Mouse (Mus musculus): ENCODE data around the gene Cers2. TPM values are rescaled to one million over a fixed set of nuclear protein-coding genes. Genes with fewer than 3 reads are reported as not detected.

The Cers2 gene
- 75.0 and 85.1 TPM in 2 replicates for polyA plus RNA-seq (2014; fragmentation: Nextera tagmentation; extraction: Ambion mirVana)

GRCm38 (mm10) chr3:95314486-95315093 lies at the start of gene Cers2:
Gene Cers2 (plus strand): TSS chr3:95314791.
- H3K9me3 ChIP-seq (ENCODE audit: control insufficient read depth, low read length): no peaks in the 10 kb centered on the region
- H3K36me3 ChIP-seq (ENCODE audit: control insufficient read depth, insufficient read depth, low read length): no peaks in the 10 kb centered on the region
- H3K4me1 ChIP-seq (ENCODE audit: control insufficient read depth, insufficient read depth, low read length): peaks cover 12% of the 10 kb centered on the region; the same call in 1 of the 2 replicates
- ATAC-seq (ENCODE audit: low read depth): peak; percentile 39; the same call in 1 of the 2 replicates
- H3K27ac ChIP-seq (ENCODE audit: low read depth, low read length): peak within 1 kb of the TSS; percentile 85
- peak within 1 kb of the TSS; percentile 43 for H3K4me2 ChIP-seq (ENCODE audit: low read depth, low read length)
- H3K27me3 ChIP-seq (ENCODE audit: control insufficient read depth, insufficient read depth, low read length): no peaks in the 10 kb centered on the region
- H3K4me3 ChIP-seq (ENCODE audit: low read depth, low read length): peak within 1 kb of the TSS; percentile 90
- H3K9ac ChIP-seq (replicated peaks; ENCODE audit: low read depth, low read length): peak within 1 kb of the TSS; percentile 99
- 2% methylated on average over 26 of the region's 27 CpGs for WGBS

DNA sequence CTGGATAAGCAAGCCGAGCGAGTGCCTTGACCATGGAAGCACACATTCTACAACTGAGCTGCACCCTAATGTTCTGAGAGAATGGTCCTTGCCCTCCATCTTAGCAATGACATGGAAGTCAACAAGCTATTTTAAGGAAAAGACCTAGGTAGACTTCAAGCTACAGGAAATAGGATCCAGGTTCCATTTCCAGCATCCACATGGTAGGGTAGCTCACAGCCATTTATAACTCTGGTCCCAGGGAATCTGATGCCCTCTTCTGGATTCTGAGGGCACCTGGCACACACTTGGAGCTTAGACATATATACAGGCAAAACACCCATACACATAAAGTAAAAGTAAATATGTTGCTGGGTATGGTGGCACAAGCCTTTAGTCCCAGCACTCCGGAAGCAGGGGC lies 48.5 kb upstream of the Cers2 start:
- H3K27ac ChIP-seq (ENCODE audit: low read depth, low read length): no peak overlapping the region
- WGBS: 97% methylated on average over 3 of the region's 3 CpGs
- H3K27me3 ChIP-seq (ENCODE audit: control insufficient read depth, insufficient read depth, low read length): no peaks in the 10 kb centered on the region
- peaks cover 9% of the 10 kb centered on the region for H3K36me3 ChIP-seq (ENCODE audit: control insufficient read depth, insufficient read depth, low read length)
- H3K9me3 ChIP-seq (ENCODE audit: control insufficient read depth, low read length): no peaks in the 10 kb centered on the region
- no peak overlapping the region for H3K9ac ChIP-seq (replicated peaks; ENCODE audit: low read depth, low read length)
- no peak for ATAC-seq (ENCODE audit: low read depth)
- no peak overlapping the region for H3K4me2 ChIP-seq (ENCODE audit: low read depth, low read length)
- H3K4me1 ChIP-seq (ENCODE audit: control insufficient read depth, insufficient read depth, low read length): no peaks in the 10 kb centered on the region
- H3K4me3 ChIP-seq (ENCODE audit: low read depth, low read length): no peak overlapping the region

GRCm38 (mm10) chr3:95267855-95268254 lies 46.7 kb upstream of the Cers2 start:
- Histone ChIP-seq H3K9ac (replicated peaks; ENCODE audit: low read depth, low read length) (no peak overlapping the region), H3K9me3 (ENCODE audit: control insufficient read depth, low read length) (no peaks in the 10 kb centered on the region), H3K4me2 (ENCODE audit: low read depth, low read length) (no peak overlapping the region), H3K4me1 (ENCODE audit: control insufficient read depth, insufficient read depth, low read length) (no peaks in the 10 kb centered on the region), H3K36me3 (ENCODE audit: control insufficient read depth, insufficient read depth, low read length) (peaks cover 5% of the 10 kb centered on the region), H3K27me3 (ENCODE audit: control insufficient read depth, insufficient read depth, low read length) (no peaks in the 10 kb centered on the region), H3K27ac (ENCODE audit: low read depth, low read length) (no peak overlapping the region), H3K4me3 (ENCODE audit: low read depth, low read length) (no peak overlapping the region)
- no peak for ATAC-seq (ENCODE audit: low read depth)

DNA sequence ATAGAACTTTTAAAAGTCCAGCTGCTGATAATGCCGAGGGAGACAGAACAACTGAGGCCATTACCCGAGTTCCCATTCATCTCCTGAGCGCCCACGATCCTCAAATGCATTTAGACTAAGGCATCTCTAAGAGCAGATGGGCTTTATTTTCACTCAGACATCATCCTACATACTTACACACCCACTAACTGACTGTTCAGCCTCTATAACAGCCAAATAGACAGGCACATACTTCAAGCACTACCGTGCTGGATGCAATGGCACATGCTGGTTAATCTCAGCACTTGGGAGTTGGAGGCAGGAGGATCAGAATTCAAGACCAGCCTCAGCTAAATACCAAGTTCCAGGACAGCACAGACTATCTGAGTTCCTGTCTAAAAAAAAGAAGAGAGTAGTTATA lies 44.8 kb upstream of the Cers2 start:
- 90% methylated on average over 5 of the region's 5 CpGs for WGBS
- Histone ChIP-seq H3K4me3 (ENCODE audit: low read depth, low read length) (no peak overlapping the region), H3K4me1 (ENCODE audit: control insufficient read depth, insufficient read depth, low read length) (no peaks in the 10 kb centered on the region), H3K9ac (replicated peaks; ENCODE audit: low read depth, low read length) (no peak overlapping the region), H3K27me3 (ENCODE audit: control insufficient read depth, insufficient read depth, low read length) (no peaks in the 10 kb centered on the region), H3K4me2 (ENCODE audit: low read depth, low read length) (no peak overlapping the region), H3K9me3 (ENCODE audit: control insufficient read depth, low read length) (no peaks in the 10 kb centered on the region), H3K27ac (ENCODE audit: low read depth, low read length) (no peak overlapping the region), H3K36me3 (ENCODE audit: control insufficient read depth, insufficient read depth, low read length) (peaks cover 5% of the 10 kb centered on the region)
- ATAC-seq (ENCODE audit: low read depth): no peak

DNA sequence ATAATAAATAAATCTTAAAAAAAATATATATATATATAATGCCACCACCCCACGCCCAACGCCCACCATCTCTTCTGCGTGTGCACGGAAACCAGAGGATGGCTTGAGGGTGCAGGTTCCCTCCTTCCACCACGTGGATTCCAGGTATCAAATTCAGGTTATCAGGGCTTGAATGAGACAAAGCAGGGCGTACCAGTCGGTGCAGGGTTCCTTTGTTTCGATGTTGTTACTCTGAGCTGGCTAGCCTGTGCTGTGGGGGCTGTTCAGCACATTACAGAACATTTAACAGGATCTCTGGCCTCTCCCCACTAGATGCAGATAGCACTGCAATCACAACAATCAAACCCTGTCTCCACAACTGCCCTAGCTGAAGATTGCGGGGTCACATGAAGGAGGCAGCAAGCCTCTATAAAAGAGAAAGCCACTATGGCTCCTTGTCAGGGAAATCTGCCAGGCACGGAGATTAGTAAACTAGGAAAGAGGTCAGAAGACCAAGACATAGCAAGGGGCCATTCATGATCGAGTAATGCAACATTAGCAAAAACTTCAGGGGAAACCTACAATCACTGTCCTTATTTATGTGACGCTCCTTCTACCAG lies 43.7 kb upstream of the Cers2 start:
- H3K9ac ChIP-seq (replicated peaks; ENCODE audit: low read depth, low read length): no peak overlapping the region
- H3K9me3 ChIP-seq (ENCODE audit: control insufficient read depth, low read length): no peaks in the 10 kb centered on the region
- WGBS: 82% methylated on average over 12 of the region's 12 CpGs
- no peak overlapping the region for H3K4me2 ChIP-seq (ENCODE audit: low read depth, low read length)
- no peak overlapping the region for H3K4me3 ChIP-seq (ENCODE audit: low read depth, low read length)
- H3K36me3 ChIP-seq (ENCODE audit: control insufficient read depth, insufficient read depth, low read length): peaks cover 5% of the 10 kb centered on the region
- no peaks in the 10 kb centered on the region for H3K4me1 ChIP-seq (ENCODE audit: control insufficient read depth, insufficient read depth, low read length)
- no peak overlapping the region for H3K27ac ChIP-seq (ENCODE audit: low read depth, low read length)
- no peaks in the 10 kb centered on the region for H3K27me3 ChIP-seq (ENCODE audit: control insufficient read depth, insufficient read depth, low read length)
- no peak for ATAC-seq (ENCODE audit: low read depth)

- Histone ChIP-seq H3K27ac (ENCODE audit: low read depth, low read length) (no peak overlapping the region), H3K9ac (replicated peaks; ENCODE audit: low read depth, low read length) (no peak overlapping the region), H3K9me3 (ENCODE audit: control insufficient read depth, low read length) (no peaks in the 10 kb centered on the region), H3K4me2 (ENCODE audit: low read depth, low read length) (no peak overlapping the region), H3K36me3 (ENCODE audit: control insufficient read depth, insufficient read depth, low read length) (no peaks in the 10 kb centered on the region), H3K27me3 (ENCODE audit: control insufficient read depth, insufficient read depth, low read length) (no peaks in the 10 kb centered on the region), H3K4me1 (ENCODE audit: control insufficient read depth, insufficient read depth, low read length) (no peaks in the 10 kb centered on the region), H3K4me3 (ENCODE audit: low read depth, low read length) (no peak overlapping the region)
- WGBS: 87% methylated on average over 5 of the region's 5 CpGs
- ATAC-seq (ENCODE audit: low read depth): no peak
These were observed 41.1 kb upstream of the Cers2 start for GRCm38 (mm10) chr3:95273471-95273870.

DNA sequence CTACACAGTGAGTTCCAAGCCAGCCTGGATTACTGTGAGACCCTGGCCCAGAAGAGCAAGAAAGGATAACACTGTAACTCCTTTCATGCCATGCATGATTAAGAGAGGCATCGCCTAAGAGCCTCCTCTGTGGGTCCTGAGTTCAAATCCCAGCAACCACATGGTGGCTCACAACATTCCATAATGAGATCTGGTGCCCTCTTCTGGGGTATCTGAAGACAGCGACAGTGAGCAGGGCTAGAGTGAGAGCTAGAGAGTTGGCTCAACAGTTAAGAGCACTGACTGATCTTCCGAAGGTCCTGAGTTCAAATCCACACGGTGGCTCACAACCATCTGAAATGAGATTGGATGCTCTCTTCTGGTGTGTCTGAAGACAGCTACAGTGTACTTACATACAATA lies 40.1 kb upstream of the Cers2 start:
- H3K27ac ChIP-seq (ENCODE audit: low read depth, low read length): no peak overlapping the region
- H3K36me3 ChIP-seq (ENCODE audit: control insufficient read depth, insufficient read depth, low read length): no peaks in the 10 kb centered on the region
- H3K9me3 ChIP-seq (ENCODE audit: control insufficient read depth, low read length): no peaks in the 10 kb centered on the region
- H3K4me3 ChIP-seq (ENCODE audit: low read depth, low read length): no peak overlapping the region
- no peaks in the 10 kb centered on the region for H3K4me1 ChIP-seq (ENCODE audit: control insufficient read depth, insufficient read depth, low read length)
- no peak overlapping the region for H3K4me2 ChIP-seq (ENCODE audit: low read depth, low read length)
- no peak for ATAC-seq (ENCODE audit: low read depth)
- WGBS: 91% methylated on average over 4 of the region's 4 CpGs
- no peak overlapping the region for H3K9ac ChIP-seq (replicated peaks; ENCODE audit: low read depth, low read length)
- no peaks in the 10 kb centered on the region for H3K27me3 ChIP-seq (ENCODE audit: control insufficient read depth, insufficient read depth, low read length)

GRCm38 (mm10) chr3:95275161-95275560 lies 39.4 kb upstream of the Cers2 start:
- Histone ChIP-seq H3K4me3 (ENCODE audit: low read depth, low read length) (no peak overlapping the region), H3K36me3 (ENCODE audit: control insufficient read depth, insufficient read depth, low read length) (no peaks in the 10 kb centered on the region), H3K27me3 (ENCODE audit: control insufficient read depth, insufficient read depth, low read length) (no peaks in the 10 kb centered on the region), H3K4me2 (ENCODE audit: low read depth, low read length) (no peak overlapping the region), H3K27ac (ENCODE audit: low read depth, low read length) (no peak overlapping the region), H3K9me3 (ENCODE audit: control insufficient read depth, low read length) (no peaks in the 10 kb centered on the region), H3K4me1 (ENCODE audit: control insufficient read depth, insufficient read depth, low read length) (no peaks in the 10 kb centered on the region), H3K9ac (replicated peaks; ENCODE audit: low read depth, low read length) (no peak overlapping the region)
- 88% methylated on average over 6 of the region's 6 CpGs for WGBS
- no peak for ATAC-seq (ENCODE audit: low read depth)

GRCm38 (mm10) chr3:95276428-95276934 lies 38.1 kb upstream of the Cers2 start:
- H3K27me3 ChIP-seq (ENCODE audit: control insufficient read depth, insufficient read depth, low read length): no peaks in the 10 kb centered on the region
- H3K9me3 ChIP-seq (ENCODE audit: control insufficient read depth, low read length): no peaks in the 10 kb centered on the region
- H3K36me3 ChIP-seq (ENCODE audit: control insufficient read depth, insufficient read depth, low read length): no peaks in the 10 kb centered on the region
- ATAC-seq (ENCODE audit: low read depth): no peak
- no peak overlapping the region for H3K27ac ChIP-seq (ENCODE audit: low read depth, low read length)
- H3K4me3 ChIP-seq (ENCODE audit: low read depth, low read length): no peak overlapping the region
- H3K4me2 ChIP-seq (ENCODE audit: low read depth, low read length): no peak overlapping the region
- H3K9ac ChIP-seq (replicated peaks; ENCODE audit: low read depth, low read length): no peak overlapping the region
- WGBS: 85% methylated on average over 5 of the region's 5 CpGs
- H3K4me1 ChIP-seq (ENCODE audit: control insufficient read depth, insufficient read depth, low read length): 0 out of 2 replicates have a peak, but pooled peaks cover 3% of the 10 kb centered on the region
